Mouse (Mus musculus): ENCODE results near the gene Aamdc. TPM values are rescaled to one million over a fixed set of nuclear protein-coding genes. Genes with fewer than 3 reads are reported as not detected.

Aamdc gene
- 10 to 100 TPM; 28.7 to 55.4 TPM for total RNA-seq (2021)
- long read RNA-seq, experiment 1, transcript Aamdc-206 (4 exons, 789 nt) = major isoform, 5 of 15 reads
- long read RNA-seq, experiment 1, partial matches to known transcripts = 0 of 15 reads
- long read RNA-seq, experiment 1, other reads (novel, unspliced or antisense) = 5 of 15 reads
- long read RNA-seq, experiment 2, transcript Aamdc-213 (5 exons, 883 nt) = major isoform, 11 of 25 reads
- long read RNA-seq, experiment 2, transcript Aamdc-206 (4 exons, 789 nt) = minor isoform, 9 of 25 reads
- long read RNA-seq, experiment 2, partial matches to known transcripts = 0 of 25 reads
- long read RNA-seq, experiment 2, other reads (novel, unspliced or antisense) = 4 of 25 reads

DNA sequence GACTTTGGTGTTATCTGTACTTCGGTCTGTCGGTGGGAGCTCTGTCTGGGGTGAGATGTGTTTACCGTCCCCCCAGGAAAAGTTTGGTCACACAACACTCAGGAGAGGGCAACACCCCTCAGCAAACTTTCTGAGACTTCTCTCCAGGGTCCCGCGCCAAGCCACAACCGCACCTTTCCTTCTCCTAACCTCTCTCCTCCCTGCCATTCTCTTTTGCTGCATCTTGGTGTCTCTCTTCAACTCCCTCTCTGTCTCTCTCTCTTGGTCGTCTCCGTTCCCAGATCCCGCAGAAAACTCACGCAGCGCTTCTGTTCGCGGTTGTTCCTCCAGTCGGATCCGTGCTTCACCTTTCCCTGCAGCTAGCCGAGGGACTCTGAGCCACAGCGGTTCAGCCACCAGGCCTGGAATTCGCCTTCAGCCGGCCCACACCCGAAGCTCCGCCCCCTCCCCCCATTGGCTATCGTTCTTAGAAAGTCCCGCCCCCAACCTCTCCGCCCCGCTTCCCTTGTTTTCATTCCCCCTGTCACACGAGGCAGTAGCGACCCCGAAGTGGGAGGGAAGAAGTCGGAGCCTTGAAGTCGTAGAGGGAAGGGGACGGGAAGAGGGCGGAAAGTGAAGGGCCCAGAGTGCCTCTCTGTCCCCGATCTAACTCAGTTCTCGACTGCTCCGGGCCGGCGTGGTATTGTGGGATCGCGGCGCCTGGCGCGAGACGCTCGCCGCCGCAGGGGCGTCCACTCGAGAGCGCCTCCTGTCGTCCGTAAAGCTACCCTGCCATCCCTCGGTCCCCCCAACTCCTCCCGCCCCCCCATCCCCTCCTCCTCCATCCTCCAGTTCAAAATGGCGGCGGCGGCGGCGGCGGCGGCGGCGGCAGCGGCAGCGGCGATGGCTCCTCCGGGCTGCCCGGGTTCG, at the start of gene Aamdc, which contains the start of gene Rsf1:
Gene Aamdc (minus strand): TSS at position 431 of the 909 bp plus-strand sequence.
Gene Rsf1 (plus strand): TSS at position 823 of the 909 bp plus-strand sequence.
- DNase-seq (ENCODE audit: low spot score in 2 of 2) = peak; percentile 90 to 92

DNA sequence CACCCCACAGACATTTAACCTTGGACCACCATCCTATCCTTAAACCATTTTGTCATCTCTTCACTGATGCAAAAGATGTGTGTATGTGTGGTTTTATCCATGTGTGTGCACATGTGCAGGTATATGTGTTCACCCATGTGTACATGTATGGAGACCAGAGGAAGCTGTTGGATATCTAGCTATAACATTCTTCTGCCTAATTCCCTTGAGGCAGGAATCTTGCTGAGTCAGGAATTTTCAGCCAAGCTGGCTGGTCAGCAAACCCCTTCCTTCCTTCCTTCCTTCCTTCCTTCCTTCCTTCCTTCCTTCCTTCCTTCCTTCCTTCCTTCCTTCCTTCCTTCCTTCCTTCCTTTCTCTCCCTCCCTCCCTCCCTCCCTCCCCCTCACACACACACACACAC, 44.1 kb upstream of the Aamdc start:
- DNase-seq (ENCODE audit: low spot score in 2 of 2) = no peak

DNA sequence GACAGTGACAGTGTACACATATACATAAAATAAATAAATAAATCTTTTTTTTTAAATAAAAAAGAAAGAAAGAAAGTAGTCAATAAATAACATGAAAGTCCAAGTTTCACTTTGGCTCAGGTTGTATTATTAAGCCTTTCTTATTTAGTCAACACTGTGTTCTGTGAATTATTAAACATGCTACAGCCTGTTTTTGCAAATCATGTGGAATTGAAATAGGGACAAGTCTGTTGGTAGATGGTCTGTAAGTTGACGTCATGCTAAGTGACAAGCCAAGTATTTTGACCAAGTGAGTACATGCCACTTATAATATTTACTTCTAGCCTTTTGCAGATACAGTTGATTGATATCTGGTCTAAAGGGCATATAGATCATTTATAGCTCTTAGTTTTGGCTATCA, 43.4 kb upstream of the Aamdc start:
- DNase-seq (ENCODE audit: low spot score in 2 of 2) = no peak

DNA sequence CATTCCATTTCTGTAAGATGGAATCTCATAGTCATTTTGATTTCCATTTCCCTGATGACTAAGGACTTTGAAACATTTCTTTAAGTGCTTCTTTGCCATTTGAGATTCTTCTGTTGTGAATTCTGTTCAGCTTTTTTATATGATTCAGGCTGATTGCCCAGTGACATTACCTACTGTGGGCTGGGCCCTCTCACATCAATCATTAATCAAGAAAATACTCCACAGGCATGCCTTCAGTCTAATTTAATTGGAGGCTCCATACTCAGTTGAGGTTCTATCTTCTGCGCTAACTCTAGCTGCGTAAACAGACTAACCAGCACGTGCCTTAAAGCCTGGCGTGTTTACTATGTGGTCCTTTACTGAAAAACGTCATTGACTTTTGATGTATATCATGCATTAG, 42.0 kb upstream of the Aamdc start:
- DNase-seq (ENCODE audit: low spot score in 2 of 2) = no peak

DNA sequence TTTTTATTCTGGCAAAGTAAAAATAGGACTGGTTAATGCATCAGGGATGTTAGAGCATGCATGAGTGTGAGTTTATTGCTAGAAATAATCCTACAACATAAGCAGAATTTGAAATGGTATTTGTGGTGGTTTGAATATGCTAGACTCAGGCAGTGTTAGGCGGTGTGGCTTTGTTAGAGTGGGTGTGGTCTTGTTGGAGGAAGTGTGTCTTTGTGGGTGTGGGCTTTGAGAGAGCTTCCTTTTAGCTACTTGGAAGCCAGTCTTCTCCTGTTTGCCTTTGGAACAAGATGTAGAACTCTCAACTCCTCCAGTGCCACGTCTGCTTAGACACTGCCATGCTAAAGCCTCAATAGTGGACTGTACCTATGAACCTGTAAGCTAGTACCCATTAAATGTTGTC, 19.3 kb upstream of the Aamdc start:
- DNase-seq (ENCODE audit: low spot score in 2 of 2) = no peak

DNA sequence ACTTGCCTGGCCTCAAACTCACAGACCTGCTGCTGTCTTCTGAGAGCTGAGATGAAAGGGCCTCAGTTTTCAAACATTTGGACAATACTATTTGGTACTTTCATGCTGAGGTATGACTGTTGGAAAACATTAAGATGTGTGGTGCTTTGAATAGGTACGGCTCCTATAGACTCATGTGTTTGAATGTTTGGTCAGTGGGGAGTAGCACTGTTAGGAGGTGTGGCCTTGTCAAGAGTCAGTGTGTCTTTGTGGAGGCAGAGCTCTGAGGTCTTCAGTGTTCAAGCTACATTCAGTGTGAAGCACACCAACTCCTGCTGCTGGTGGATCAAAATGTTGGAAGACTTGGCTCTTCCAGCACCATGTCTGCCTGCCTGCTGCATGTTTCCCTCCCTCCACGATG, 14.2 kb upstream of the Aamdc start:
- no peak for DNase-seq (ENCODE audit: low spot score in 2 of 2)

DNA sequence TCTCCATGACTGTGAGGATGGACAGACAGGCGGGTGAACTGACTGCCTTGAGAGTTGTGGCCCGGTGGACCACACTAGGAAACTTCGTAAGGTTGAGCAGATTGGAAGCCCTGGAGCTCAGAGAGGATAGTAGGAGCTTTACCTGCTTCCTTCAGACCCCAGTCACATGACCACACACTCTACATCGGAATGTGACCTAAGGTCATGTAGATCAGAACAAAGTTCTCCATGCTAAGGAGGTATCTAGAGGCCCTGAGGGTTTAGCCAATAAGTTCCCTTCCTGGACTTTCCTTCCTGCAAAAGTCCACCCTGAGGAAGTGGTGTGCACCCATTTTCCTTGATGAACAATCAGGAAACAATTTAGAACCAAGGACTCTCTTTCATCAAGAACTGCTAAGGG, 13.1 kb upstream of the Aamdc start:
- DNase-seq (ENCODE audit: low spot score in 2 of 2) = no peak

DNA sequence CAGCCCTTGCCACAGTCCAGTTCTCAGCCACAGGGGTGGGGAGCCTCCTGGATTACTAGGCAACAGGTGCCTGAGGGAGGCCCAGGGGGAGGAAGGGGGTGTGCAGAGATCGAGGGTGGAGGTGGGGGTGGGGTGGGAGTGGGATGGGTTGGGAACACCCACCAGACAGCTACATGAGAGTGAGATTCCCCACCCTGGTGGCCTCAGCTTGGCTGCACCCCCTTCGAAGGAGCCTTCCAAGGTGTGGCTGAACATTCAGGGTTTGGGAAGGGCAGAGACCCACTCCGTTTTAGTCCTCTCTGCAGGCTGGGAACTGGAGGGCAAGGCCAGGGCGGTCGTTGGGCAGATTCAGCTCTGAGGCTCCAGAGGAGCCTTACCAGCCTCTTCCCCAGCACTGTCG, 12.0 kb upstream of the Aamdc start:
- DNase-seq (ENCODE audit: low spot score in 2 of 2) = no peak

DNA sequence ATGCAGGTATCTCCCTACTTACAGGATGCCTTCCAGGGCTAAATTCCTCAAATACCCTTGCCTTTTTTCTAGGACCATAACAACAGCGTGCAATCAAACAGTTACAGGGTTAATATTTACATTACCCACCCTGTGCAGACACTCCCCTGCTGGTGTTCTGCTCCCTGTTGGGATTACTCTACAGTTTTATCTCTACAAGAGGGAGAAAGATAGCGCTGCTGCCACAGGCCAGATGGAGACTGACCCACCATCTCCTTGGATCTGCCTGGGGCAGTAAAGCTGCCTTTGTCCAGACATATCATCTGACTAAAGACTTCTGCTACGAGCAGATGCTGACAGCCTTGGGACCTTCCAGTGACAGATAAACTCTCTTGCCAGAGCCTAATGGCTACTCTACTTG, 11.2 kb upstream of the Aamdc start:
- no peak for DNase-seq (ENCODE audit: low spot score in 2 of 2)

DNA sequence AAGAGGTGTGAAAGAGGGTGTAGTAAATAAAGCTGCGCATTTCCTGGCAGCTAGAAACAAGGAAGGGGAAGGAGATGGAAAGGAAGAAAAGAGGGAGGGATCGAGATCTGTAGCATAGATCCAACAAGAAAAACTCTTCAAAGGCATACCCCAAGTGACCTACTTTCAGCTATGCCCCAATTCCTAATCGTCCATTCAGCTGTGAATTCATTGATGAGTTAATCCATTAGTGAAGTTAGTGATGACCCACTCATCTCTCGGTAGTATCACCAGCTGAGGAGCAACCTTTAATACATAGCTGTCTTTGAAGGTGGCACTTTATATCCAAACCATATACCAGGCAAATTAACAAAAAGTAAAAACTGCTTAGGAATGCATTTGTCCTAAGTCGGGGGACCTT, 9.2 kb upstream of the Aamdc start:
- no peak for DNase-seq (ENCODE audit: low spot score in 2 of 2)

DNA sequence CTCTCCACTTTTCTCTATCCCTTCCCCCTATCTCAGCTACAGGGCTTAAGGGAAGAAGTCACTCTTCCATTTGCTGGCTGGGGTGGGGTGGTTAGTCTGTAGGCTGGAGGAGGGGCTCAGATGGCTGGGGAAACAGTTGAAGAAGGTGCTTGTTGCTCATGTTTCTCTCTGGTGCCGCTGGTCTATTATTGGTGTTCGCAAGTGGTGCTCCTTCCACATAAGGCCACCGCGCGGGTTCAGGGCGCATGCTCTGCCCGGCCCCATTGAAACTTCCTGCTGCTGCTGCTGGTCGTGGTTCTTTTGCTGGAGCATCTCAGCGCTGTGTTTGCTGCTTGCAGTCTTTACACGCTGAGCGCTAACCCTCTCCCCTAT, 1.5 kb upstream of the Aamdc start:
- peak; percentile 79 to 80 for DNase-seq (ENCODE audit: low spot score in 2 of 2)

DNA sequence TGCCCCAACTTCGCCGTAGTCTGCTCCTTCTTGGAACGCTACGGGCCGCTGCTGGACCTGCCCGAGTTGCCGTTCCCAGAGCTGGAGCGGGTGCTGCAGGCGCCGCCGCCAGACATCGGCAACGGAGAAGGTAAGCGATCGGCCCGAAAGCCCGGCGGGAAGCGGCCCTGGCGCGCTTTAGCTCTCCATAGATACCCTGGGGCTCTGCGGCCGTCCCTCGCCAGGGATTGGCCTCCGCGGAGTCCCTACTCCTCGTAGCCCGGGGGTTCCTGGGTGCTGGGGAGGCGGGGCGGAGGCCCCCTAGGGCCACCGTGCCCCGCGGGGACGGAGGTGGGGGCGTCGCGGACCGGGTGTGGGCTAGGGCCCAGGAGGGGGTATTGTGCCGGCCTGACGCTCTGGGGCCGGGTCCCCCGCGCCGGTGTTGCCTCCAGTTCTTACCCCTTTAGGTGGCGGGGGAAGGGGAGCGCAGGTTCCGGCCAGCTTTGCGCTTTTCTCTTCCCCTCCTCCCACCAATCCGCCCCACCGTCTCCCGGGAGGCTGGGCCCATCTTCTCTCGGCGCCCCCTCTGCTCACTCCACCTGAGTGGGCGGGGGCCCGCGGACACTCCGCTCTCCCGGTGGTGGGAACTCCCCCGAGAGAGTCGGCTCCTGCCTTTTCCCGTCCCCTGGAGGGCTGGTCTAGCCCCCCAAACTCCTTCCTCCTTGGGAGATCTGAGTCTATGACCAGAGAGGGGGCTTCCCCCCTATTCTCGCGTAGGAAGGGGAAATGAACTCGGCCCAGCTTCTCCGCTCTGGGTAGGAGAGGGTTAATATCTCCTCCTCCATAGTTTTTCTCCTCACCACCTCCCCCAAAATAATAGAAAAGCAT, 912 bp upstream of the Aamdc start:
- peak; percentile 40 to 60 for DNase-seq (ENCODE audit: low spot score in 2 of 2)

DNA sequence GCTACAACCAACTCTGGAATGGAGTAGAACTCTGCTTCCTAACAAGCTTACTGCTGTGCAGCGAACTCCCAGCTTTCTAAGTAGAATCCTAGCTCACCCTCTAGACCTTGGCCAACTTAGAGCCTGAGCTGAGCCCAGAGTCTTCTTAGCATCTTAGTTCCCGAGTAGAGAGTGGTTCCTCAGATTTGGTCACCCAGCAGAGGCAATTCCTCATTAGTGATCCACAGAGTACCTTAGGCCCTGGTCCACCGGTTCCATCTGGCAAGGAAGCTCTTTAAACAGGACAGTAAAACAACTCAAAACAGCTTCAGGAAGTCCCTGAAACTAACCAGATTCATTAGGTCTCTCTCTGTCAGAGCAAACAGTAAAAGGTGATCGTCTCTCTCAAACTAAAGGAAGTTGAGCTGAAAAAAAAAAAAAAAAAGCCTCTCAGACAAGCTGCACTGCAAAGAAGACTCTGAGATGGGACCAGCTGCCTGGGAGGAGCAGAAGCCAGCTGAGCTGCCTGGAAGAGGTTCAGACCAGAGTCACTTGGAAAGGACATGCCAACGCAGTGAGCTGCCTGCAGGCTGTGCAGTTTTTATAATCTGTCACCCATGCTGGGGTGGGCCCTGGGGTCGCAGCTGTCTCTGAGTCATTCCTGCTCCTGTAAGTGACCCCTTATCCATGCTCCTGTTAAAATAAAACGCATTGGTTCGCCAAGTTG, 783 bp downstream of the Aamdc start:
- peak; percentile 12 to 33 for DNase-seq (ENCODE audit: low spot score in 2 of 2)

DNA sequence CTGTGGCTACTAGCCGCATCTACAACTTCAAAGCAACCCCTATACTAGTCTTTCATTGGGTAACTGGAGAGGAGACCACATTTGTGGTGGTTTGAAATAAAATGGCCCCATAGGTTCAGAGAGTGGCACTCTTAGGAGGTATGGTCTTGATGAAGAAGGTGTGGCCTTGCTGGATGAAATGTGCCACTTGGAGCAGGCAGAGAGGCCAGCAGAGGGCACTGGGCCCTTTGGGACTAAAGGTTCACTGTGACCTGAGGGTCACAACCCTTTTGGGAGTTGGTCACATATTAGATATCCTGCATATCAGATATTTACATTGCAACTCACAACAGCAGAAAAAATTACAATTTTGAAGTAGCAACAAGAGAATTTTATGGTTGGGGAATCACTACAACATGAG, 8.9 kb downstream of the Aamdc start:
- no peak for DNase-seq (ENCODE audit: low spot score in 2 of 2)

DNA sequence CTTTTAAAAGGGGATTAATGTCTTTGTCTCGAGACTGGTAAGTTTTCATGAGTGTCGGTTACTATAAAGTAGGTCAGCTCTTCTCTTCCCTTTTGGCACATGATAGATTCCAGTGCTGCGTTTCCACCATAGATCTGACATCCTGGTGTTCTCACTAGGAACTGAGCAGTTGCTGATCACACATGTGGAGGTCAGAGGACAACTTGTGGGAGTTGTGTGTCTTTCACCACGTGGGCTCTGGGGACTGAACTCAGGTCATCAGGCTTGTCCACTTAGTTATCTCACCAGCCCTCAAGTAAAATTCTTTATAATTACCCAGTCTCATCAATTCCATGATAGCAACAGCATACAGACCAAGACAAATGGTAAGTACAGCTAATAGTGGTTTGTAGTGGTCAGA, 9.9 kb downstream of the Aamdc start:
- DNase-seq (ENCODE audit: low spot score in 2 of 2) = no peak

DNA sequence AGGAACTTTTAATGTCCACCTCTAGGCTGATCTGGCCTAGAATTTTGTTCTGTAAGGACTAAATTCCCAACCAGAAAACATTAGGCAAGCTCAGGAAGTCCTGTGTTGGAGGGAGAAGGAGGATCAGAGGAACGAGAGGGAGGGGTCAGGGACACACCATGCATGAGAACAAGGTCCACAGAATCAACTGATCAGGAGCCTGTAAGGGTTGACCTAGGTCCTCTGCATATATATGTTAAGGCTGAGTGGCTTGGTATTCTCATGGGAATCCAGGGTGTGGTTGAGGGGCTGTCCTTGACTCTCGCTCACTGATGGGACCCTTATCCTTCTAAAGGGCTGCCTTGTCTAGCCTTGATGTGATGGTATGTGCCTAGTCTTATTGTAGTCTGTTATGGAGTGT, 15.7 kb downstream of the Aamdc start:
- no peak for DNase-seq (ENCODE audit: low spot score in 2 of 2)

DNA sequence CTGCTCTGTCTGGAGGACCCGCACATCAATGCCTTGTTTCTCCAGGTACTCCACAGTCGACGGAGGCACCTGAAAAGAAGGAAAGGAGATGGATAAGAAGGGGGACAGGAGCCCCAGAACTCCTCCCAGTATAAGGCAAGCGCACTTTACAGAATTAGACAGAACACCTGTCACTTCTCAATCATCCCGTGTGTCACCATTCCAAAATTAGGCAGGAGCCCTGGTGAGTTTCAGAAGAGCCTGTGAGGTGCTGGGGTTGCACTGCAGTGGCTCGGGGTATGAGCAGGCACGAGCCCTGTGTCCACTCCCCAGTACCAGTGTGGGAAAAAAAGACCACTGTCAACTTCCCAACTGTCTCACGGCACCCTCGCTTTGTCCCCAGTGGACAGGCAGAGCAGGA, 28.6 kb downstream of the Aamdc start:
- no peak for DNase-seq (ENCODE audit: low spot score in 2 of 2)

DNA sequence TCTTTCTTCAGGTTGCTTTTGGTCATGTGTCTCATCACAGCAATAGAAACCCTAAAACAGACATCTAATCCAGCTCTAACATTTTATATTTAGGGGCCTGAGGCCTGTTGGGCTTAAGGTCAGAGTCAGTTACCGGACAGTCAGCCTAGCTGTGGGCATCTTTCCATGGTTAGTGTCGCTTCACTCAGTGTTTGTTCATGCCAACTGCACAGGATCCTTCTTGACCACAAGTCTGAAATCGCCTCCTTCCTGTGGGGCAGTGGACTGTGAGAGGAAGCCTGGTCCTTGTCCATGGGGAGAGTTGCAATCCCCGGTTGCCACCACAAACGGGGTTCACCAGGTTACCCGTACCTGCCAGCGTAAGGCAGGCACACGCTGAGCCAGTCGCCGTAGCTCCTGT, 30.0 kb downstream of the Aamdc start:
- DNase-seq (ENCODE audit: low spot score in 2 of 2) = no peak

DNA sequence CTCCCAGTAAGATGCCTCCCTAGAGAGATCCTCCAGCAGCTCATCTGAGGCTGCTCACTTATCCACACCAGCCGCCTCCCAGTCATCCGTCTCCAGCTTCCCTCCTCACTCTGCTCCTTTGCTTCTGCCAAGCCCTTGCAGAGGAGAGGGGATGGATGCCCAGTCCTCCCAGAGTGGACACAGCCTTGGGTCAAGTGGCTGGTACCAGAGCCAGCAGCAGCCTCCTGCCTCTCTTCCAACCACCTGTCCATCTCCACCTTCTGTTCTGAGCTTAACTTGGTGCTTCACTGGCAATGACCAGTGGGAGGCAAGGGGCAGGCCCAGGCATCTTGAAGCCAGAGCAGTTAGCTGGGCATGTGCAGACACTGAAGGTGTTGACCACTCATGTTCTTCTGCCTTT, 32.8 kb downstream of the Aamdc start:
- DNase-seq (ENCODE audit: low spot score in 2 of 2) = no peak

DNA sequence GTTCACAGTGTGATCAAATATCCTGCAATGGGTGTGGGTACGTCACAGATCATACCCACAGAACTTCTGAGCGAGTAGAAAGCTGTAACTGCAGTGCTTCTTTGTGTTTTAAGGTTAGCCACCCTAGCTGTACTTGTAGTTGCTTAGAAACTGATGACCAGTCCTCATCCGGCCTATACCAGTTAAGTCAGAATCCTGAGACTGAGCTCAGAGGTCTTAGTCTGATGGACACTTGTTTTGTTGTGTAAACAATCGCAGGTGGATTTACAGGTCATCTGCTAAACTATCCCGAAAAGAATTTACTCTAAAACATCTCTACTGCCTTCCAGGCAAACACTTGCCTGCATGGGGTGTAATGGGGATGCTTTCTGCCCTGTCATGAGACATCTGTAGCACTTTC, 42.7 kb downstream of the Aamdc start:
- no peak for DNase-seq (ENCODE audit: low spot score in 2 of 2)

DNA sequence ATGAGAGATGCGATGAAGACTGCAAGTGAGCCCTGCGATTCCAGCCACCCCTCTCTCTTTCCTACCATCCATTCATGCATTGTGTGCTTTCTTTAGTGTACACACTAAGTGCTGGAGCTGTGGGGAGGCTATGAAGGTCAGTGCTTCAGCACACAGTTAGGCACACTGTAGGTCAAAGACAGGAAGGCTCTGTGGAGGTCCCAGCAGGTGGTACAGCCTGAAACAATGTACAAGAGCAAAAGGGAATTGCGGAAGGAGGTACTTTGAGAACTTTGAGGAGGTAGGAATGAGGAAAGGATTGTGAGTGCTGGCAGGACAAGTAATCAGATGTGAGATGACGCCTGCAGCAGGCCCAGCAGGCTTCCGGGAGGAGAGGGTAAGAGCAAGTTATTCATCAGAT, 43.8 kb downstream of the Aamdc start:
- DNase-seq (ENCODE audit: low spot score in 2 of 2) = no peak
